Mouse (Mus musculus) adrenal gland (tissue): ENCODE measurements around the gene Rcan1.

Source experiments
- intact Hi-C: fragments of 180-260 bp; cut with DNase I; formaldehyde crosslinking; loops from one replicate; pipeline ENCODE4 v1.15.1; 2025

Rcan1 gene

DNA sequence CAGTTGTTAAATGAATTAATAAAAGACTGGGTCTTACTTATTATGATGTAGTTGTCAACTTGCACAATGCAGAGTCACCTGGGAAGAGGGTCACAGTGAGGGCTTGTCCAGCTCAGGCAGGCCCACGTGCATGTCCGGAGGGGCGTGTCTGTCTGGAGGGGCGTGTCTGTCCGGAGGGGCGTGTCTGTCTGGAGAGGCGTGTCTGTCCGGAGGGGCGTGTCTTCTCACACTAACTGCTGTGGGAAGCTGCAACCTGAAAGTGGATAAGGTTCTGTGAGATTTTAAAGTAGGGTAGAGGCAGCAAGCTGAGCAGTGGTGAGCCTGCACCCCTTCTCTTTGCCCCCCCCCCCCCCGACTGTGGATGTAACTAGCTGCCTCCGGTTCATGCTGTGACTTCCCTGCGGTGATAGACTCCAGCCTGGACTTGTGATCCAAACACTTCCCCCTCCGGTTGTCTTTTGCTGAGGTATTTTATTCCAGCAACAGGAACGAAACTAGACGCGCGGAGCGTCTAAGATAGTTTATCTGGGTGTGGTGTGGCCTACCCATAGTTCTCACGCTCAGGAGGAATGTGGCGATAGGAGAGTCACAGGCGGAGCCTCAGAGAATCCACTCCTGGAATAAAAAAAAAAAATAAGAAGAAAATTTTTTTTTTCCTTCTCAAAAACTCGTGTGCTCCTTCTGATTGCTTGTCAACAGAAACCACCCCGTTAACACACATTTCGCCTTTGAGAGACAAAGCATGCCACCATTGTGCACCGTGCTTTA, 4.6 kb upstream of the Rcan1 start:
- intact Hi-C loops = no loop called here

DNA sequence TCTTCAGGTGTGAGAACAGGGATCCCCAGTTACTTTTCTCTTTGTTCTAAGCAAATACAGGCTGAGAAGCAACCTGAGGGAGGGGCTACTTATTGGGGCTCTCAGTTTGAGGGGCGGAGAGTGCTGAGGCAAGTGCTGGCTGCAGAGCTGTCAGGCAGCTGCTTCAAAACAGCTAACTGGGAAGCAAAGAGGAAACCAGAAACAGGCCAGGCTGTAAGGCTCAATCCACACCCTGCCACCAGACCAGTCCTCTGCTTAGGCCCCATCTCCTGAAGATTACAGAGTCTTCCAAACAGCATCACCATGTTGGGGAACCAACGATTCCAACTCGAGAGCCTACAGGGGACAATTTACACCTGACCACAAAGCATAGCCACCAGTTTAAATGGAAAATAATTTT, 2.2 kb upstream of the Rcan1 start:
- intact Hi-C loops = no loop called here

GRCm38 (mm10) chr16:92468459-92468858, 2.2 kb downstream of the Rcan1 start:
- intact Hi-C loops = no loop called here

GRCm38 (mm10) chr16:92467041-92467440, 3.6 kb downstream of the Rcan1 start:
- intact Hi-C loops = no loop called here

DNA sequence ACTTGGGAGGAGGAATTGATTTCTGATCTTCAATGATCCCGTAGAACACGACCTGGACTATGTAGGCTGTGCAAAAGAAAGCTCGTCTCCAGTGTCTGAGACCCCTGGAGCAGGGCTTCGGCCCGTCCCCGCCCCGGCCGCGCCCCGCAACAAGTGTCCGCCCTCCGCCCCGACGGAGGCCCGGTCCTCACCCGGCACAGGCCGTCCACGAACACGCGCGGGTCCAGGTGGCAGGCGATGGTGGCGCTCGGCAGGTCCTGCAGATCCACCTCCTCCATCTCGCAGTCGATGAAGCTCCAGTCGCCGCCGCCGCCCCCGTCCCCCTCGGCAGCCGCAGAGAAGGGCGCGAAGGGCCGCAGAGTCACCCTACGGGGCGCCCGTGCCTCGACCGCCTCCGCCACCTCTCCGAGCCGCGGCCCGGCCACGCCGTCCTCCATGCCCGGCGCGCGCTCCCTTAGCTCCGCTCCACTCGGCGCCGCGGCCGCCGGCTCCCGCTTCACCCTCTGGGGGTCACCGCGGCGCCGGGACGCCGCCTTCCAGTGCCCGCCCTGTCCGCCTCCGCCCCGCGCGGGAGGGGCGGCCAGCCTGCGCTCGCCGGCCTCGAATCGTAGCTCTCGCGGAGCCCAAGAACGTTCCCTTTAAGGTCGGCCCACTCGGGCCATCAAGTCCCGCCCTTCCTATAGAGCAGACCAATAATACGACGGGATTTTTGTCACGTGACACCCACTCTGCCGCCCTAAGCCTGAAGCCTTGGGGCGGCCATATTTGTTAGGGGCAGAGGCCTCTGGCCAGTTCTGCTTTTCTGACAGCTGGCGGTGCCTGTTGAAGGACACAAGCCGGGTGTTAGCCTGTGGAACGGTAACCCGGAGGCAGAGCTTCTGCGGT, 4.8 kb downstream of the Rcan1 start:
- intact Hi-C loops = no loop called here

DNA sequence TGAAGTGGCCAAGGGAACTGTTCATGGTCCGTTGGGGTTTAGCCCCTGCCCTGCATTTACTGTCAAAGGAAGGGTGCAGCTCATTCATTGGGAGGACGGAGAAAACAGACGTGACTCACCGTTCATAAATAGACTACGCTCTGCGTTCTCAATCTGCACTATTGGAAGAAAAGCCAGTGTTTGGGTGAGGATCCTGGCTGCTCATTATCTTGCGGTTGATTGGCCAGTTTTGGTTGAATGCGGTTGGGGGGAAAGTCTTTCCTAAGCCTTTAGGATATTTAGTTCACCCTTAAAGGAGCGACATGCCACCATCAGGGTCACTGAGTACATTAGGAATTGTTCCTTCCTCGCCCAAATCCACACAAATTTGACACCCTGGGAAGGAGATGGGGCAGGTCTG, 5.4 kb downstream of the Rcan1 start:
- intact Hi-C loops = no loop called here

DNA sequence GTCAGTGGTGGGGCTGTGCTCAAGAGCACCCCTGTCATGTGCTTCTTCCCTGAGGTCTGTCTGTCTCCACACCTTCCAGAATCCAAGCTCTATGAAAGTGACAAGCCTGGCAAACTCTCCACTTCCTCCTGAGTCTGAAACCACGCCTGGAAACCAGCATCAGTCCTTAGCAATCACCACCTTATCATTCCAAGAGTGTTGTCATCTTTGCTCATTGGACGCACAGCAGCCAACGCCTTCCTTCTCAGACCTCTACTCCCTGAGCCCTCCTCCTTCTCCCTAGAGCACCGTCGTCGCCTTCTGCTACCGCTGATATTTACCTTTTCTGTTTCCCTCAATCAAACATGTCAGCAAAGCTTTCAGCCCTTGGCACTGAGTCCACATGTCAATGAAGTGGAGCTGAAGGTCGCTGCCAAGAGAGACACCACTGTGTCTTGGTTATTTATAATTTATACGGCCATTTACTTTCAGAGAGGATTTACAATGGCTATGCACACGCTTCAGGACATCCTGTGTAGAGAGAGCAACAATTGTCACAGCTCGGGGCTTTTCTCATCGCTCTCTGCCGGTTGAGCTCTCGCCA, 6.2 kb downstream of the Rcan1 start:
- intact Hi-C loops = no loop called here

GRCm38 (mm10) chr16:92461412-92461811, 9.3 kb downstream of the Rcan1 start:
- intact Hi-C loops = no loop called here

- intact Hi-C loops = loop anchor here (2.0 to 5.0 kb wide), 2 partner anchors 73 to 115 kb away; no protein-coding TSS in a partner anchor
These were observed 13.1 kb downstream of the Rcan1 start for GRCm38 (mm10) chr16:92457594-92457993.

GRCm38 (mm10) chr16:92455969-92456368, 14.7 kb downstream of the Rcan1 start:
- intact Hi-C loops = loop anchor here (2.0 to 5.0 kb wide), 2 partner anchors 71 to 114 kb away; no protein-coding TSS in a partner anchor

- intact Hi-C loops = loop anchor here (5.0 kb wide), 1 partner anchor 113 kb away; no protein-coding TSS in a partner anchor
These were observed 15.2 kb downstream of the Rcan1 start for GRCm38 (mm10) chr16:92455488-92455887.

DNA sequence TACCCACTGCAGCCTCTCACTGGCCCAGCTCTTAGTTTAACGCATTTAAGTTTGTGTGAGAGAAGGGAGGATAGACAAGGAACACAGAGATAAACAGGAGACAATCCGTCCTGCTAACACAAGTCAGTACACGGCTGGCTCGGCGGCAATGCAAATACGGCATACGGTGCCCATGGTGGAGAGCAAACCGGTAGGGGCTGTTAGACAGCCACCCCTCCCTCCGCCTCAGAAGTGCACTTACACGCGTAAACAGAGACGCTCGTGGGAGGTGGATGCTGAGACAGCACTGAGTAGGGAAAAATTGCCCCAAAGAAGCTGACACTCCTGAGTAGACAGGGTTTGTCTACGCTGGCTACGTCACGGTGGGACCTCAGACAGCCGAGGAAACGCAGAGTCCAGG, 16.2 kb downstream of the Rcan1 start:
- intact Hi-C loops = no loop called here

DNA sequence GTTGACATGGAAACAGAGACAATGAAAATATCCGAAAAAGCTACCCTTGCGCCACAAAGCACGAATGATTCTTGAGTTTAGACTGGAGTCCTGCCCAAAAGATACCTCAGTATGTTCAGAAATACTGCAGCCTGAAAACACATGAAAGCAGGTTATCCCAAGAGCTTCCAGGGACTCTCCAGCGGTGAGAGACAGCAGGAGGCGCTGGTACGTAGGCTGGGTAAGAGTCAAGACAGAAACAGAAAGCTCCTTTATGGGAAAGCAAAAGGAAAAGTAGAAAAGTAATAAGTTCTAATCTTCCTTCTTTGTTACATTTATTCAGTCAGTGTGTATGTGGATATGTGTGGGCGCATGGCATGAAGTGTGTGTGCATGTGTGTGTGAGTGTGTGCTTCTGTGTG, 16.7 kb downstream of the Rcan1 start:
- intact Hi-C loops = no loop called here

DNA sequence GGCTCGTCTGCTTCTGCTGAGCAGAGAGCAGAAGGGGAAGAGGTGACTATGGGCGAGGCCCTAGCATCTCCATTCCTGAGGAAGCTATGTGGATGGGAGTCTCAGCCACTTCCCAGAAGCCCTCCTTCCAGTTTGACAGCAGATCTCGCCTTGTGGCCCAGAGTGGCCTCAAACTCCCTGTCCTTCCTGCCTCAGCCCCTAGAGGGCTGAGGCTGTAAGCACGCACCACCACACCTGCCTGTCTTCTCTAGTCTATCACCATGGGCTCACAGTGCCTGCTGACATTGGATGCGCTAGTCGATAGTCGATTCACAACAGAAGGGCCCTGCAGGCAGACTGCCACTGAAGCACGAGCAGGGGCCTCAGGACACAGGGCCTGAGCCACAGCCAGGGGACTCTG, 18.1 kb downstream of the Rcan1 start:
- intact Hi-C loops = no loop called here

GRCm38 (mm10) chr16:92451516-92452072, 19.1 kb downstream of the Rcan1 start:
- intact Hi-C loops = no loop called here

DNA sequence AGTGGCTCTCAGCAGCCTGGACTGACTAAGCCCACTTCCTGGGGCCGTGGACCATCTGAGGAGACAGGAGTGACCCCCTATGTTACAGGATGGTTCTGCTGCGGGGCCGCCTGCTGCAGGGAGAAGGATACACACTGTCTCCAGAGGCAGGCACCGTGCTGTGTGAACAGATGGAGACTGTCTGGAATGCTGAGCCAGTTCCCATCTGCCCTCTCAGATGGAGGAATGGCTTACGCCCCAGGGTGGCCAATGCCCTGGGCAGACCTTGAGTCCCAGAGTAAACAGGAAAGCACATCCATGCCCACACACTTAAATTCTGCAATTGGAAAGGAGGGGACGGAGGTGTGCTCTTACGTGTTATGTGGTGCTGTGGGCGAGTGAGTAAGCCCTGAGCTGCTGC, 20.3 kb downstream of the Rcan1 start:
- intact Hi-C loops = no loop called here

- intact Hi-C loops = no loop called here
These were observed 21.6 kb downstream of the Rcan1 start for GRCm38 (mm10) chr16:92449080-92449479.

GRCm38 (mm10) chr16:92445377-92445776, 25.3 kb downstream of the Rcan1 start:
- intact Hi-C loops = no loop called here

- intact Hi-C loops = no loop called here
These were observed 27.0 kb downstream of the Rcan1 start for GRCm38 (mm10) chr16:92443644-92444113.

GRCm38 (mm10) chr16:92442946-92443345, 27.7 kb downstream of the Rcan1 start:
- intact Hi-C loops = no loop called here

DNA sequence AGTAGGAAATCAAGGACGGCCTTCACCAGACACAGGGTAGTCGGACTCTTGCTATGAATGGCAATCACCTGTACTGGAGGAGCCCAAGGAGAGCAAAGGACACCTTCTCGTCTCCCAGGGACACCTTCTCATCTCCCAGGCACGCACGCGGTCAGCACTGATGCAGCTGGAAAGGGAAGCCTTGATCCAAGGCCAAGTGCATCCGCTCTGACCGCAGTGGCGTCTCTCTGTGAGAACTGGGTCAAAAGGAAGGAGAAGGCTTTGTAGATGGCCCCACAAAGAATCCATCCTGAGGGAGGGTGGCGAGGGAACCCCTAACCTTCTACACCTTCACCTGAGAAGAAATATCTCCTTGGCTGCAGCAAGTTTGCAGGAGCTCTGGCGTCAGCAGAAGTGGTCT, 28.5 kb downstream of the Rcan1 start:
- intact Hi-C loops = no loop called here
